Mouse (Mus musculus): ENCODE data around the gene Pip4k2b.

DNA sequence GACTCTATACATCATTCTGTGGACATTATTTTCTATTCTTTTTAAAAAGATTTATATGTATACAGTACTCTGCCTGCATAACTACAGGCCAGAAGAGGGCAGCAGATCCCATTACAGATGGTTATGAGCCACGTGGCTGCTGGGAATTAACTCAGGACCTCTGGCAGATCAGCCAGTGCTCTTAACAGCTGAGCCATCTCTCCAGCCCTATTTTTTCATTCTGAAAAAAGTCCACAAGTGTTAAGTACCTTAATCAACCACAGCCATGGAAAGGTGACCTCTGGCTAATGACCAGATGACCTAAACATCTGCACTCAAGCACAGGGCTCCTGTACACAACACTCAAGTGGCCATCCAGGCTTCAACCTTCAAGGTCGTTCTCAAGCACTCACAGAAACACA lies 32.6 kb upstream of the Pip4k2b start:
- TF ChIP-seq CTCF (IDR thresholded peaks at IDR 0.05; ENCODE audit: control insufficient read depth, insufficient read depth, insufficient read length) (no peak), USF1 (IDR thresholded peaks at IDR 0.05; ENCODE audit: low read depth) (peak; percentile 2)

Measured in C2C12 (cell line).